Mouse (Mus musculus): Measurements from ENCODE around the gene Gm12184.
"Not testable (repeated sequence)": the region's sequence is repeated elsewhere in the genome, so short reads cannot be mapped to it uniquely, and the experiment has no call there.

- TF ChIP-seq GATA1, TAL1 (IDR thresholded peaks at IDR 0.05; ENCODE audit: low read length): not testable (repeated sequence)
Observed at GRCm38 (mm10) chr11:48821299-48821698, 5.2 kb downstream of the Gm12184 start.
